Mouse (Mus musculus) liver, postnatal 0 days (tissue): ENCODE measurements around the gene Ddx19b. TPM values are rescaled to one million over a fixed set of nuclear protein-coding genes. Genes with fewer than 3 reads are reported as not detected.
A peak's percentile ranks its signal among the peaks of the same experiment; 100 is the strongest.

Experiments used
- ATAC-seq: fragments of 200-750 bp; cut with Nextera tagmentation; 2 replicates; pipeline ENCODE4 v1.8.0; 2017; ENCODE audit warnings: mild to moderate bottlenecking, moderate library complexity
- DNase-seq: peaks from one replicate; pipeline ENCODE4 v3.0.0-alpha.2; 2016
- H3K27ac ChIP-seq: fragments of 300-500 bp; sonication (generic); 2 replicates; pipeline ENCODE4 v1.5.1; 2014; ENCODE audit warnings: antibody characterized with exemption, moderate library complexity, mild to moderate bottlenecking, low read depth
- H3K27me3 ChIP-seq: fragments of 300-500 bp; sonication (generic); 2 replicates; pipeline ENCODE4 v1.6.1; 2014; ENCODE audit warnings: low read length, control low read depth, mixed read lengths; ENCODE audit not compliant: insufficient read depth
- H3K36me3 ChIP-seq: fragments of 300-500 bp; sonication (generic); replicated peaks from 2 replicates; pipeline ENCODE4 v1.6.1; 2014; ENCODE audit warnings: mild to moderate bottlenecking, control low read depth, low read length, moderate library complexity, mixed read lengths; ENCODE audit not compliant: insufficient read depth
- H3K4me1 ChIP-seq: fragments of 300-500 bp; sonication (generic); 2 replicates; pipeline ENCODE4 v1.6.1; 2014; ENCODE audit warnings: antibody characterized with exemption, mild to moderate bottlenecking, control low read depth; ENCODE audit not compliant: insufficient read depth
- H3K4me2 ChIP-seq: fragments of 300-500 bp; sonication (generic); 2 replicates; pipeline ENCODE4 v1.6.1; 2014; ENCODE audit warnings: low read depth, mild to moderate bottlenecking, low read length, moderate library complexity, mixed read lengths
- H3K4me3 ChIP-seq: fragments of 300-500 bp; sonication (generic); 2 replicates; pipeline ENCODE4 v1.5.1; 2014; ENCODE audit warnings: low read depth, low read length
- H3K9ac ChIP-seq: fragments of 300-500 bp; sonication (generic); replicated peaks from 2 replicates; pipeline ENCODE4 v1.6.1; 2014; ENCODE audit warnings: mild to moderate bottlenecking, moderate library complexity
- H3K9me3 ChIP-seq: fragments of 300-500 bp; sonication (generic); 2 replicates; pipeline ENCODE4 v1.6.1; 2016; ENCODE audit warnings: mild to moderate bottlenecking, control low read depth, low read length, mixed read lengths
- CTCF ChIP-seq: sonication (generic); IDR thresholded peaks from 2 replicates; pipeline ENCODE4 v1.5.1; 2016; ENCODE audit warnings: antibody characterized with exemption, low read depth
- EP300 ChIP-seq: IDR thresholded peaks from 2 replicates; pipeline ENCODE4 v1.6.1; 2016; ENCODE audit warnings: antibody characterized with exemption, low read depth, mild to moderate bottlenecking
- WGBS: fragments of 180-500 bp; shearing (Covaris S2); extraction: QIAGEN DNeasy Blood & Tissue Kit; methylation state at CpG from one replicate; pipeline ENCODE4 v1.1.7; 2014; ENCODE audit not compliant: insufficient replicate concordance; 5-methylcytosine and 5-hydroxymethylcytosine counted together
- polyA plus RNA-seq: library from polyadenylated mRNA; unstranded; fragments of >200 nt; fragmentation: Nextera tagmentation; extraction: Ambion mirVana; gene quantifications from 2 replicates; pipeline ENCODE4 v1.2.1, GENCODE M21; 2015

Ddx19b gene
- polyA plus RNA-seq, 1 experiment from 2014 or later, result 3.9 TPM

DNA sequence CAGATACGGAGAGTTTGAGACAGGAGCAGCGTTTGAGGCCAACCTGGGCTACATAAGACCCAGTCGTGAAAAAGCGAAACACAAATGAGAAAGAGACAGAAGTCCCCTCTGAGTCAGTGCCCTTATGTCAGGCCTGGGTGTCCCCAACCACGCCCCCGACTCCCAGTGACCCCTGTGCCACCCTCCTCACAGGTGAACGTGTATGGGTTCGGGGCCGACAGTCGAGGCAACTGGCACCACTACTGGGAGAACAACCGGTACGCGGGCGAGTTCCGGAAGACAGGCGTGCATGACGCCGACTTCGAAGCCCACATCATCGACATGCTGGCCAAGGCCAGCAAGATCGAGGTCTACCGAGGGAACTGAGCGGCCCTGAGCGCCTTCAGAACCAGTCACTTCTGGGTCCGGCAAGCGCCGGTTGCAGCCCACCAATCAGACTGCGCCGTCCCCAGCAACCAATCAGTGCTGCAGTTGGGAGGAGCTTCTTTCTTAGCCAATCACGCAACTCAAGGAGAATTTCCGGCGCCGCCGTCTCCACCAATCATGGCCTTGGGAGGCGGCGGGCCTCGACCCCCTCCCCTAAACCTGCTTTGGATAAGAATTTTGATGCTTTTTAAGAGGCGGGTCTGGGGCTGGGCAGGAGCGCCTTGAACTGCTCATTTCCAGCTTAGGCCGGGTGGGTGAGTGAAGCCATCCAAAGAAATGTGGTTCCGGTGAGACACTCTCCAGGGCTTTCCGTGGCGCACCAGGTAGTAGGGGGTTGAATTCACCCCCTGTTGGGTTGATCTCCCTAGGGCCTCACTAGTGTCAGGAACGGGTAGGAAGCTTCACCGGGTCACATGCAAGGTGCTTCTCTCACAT is 61.4 kb downstream of the Ddx19b start:
- TF ChIP-seq CTCF (no peak), EP300 (no peak)
- H3K9ac ChIP-seq, result peak overlapping the region; percentile 66
- ATAC-seq (peak; percentile 91), DNase-seq (peak; percentile 89)
- H3K4me1 ChIP-seq, result peaks cover 17% of the 10 kb centered on the region
- H3K9me3 ChIP-seq, result no peaks in the 10 kb centered on the region
- peak overlapping the region; percentile 50 for H3K27ac ChIP-seq
- H3K4me2 ChIP-seq, result peak overlapping the region; percentile 86
- 9% methylated on average over 45 of the region's 45 CpGs for WGBS
- peak overlapping the region; percentile 56 for H3K4me3 ChIP-seq
- peaks cover 25% of the 10 kb centered on the region; the same call in 1 of the 2 replicates for H3K36me3 ChIP-seq
- H3K27me3 ChIP-seq, result no peaks in the 10 kb centered on the region

GRCm38 (mm10) chr8:110967326-110967725 is 64.2 kb downstream of the Ddx19b start:
- H3K27ac ChIP-seq, result no peak overlapping the region
- peaks cover 28% of the 10 kb centered on the region for H3K36me3 ChIP-seq
- no peak overlapping the region for H3K4me3 ChIP-seq
- H3K4me2 ChIP-seq, result no peak overlapping the region
- WGBS, result 81% methylated on average over 9 of the region's 9 CpGs
- ATAC-seq, result no peak
- DNase-seq, result no peak
- TF ChIP-seq EP300, result no peak
- no peak for TF ChIP-seq CTCF
- no peaks in the 10 kb centered on the region for H3K27me3 ChIP-seq
- no peak overlapping the region for H3K9ac ChIP-seq
- no peaks in the 10 kb centered on the region for H3K9me3 ChIP-seq
- peaks cover 17% of the 10 kb centered on the region for H3K4me1 ChIP-seq

- peaks cover 32% of the 10 kb centered on the region for H3K36me3 ChIP-seq
- no peak for DNase-seq
Observed at GRCm38 (mm10) chr8:110966586-110966985, 65.0 kb downstream of the Ddx19b start.

DNA sequence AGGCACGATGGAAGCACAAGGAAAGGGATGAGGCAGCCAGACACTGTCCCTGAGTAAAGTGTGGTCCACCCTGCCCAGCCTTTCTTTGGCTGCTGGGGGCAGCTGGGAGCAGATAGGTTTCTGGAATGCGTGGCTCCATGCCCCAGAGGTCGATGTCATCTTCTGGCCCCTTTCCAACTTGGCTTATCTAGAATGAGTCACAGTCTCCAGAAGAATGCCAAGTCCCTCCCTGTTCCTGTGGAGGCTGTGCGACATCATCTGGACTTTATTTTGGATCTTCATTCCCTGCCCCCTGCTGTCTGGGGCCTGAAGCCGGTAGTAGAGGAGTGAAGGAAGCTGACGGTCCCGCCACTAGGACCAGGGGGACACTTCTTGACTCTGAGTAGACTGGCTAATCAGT is 66.0 kb downstream of the Ddx19b start:
- H3K27ac ChIP-seq, result no peak overlapping the region
- H3K4me3 ChIP-seq, result no peak overlapping the region
- no peaks in the 10 kb centered on the region for H3K9me3 ChIP-seq
- WGBS, result 41% methylated on average over 7 of the region's 7 CpGs
- DNase-seq (peak; percentile 76), ATAC-seq (peak; percentile 46)
- no peaks in the 10 kb centered on the region for H3K27me3 ChIP-seq
- TF ChIP-seq CTCF, result peak; percentile 42
- TF ChIP-seq EP300, result peak; percentile 55; the same call in 1 of the 2 replicates
- H3K36me3 ChIP-seq, result peaks cover 32% of the 10 kb centered on the region
- H3K9ac ChIP-seq, result no peak overlapping the region
- H3K4me1 ChIP-seq, result peaks cover 12% of the 10 kb centered on the region
- no peak overlapping the region for H3K4me2 ChIP-seq

More at GRCm38 (mm10) chr8:110966586-110966985, 65.0 kb downstream of the Ddx19b start:
- Histone ChIP-seq H3K9me3 (no peaks in the 10 kb centered on the region), H3K27me3 (no peaks in the 10 kb centered on the region), H3K9ac (no peak overlapping the region), H3K27ac (no peak overlapping the region), H3K4me3 (no peak overlapping the region), H3K4me2 (no peak overlapping the region), H3K4me1 (peaks cover 17% of the 10 kb centered on the region)
- WGBS, result 78% methylated on average over 8 of the region's 8 CpGs
- no peak for TF ChIP-seq EP300
- 0 out of 2 replicates have a peak, but pooled peaks have one; percentile 4 for TF ChIP-seq CTCF
- no peak for ATAC-seq

DNA sequence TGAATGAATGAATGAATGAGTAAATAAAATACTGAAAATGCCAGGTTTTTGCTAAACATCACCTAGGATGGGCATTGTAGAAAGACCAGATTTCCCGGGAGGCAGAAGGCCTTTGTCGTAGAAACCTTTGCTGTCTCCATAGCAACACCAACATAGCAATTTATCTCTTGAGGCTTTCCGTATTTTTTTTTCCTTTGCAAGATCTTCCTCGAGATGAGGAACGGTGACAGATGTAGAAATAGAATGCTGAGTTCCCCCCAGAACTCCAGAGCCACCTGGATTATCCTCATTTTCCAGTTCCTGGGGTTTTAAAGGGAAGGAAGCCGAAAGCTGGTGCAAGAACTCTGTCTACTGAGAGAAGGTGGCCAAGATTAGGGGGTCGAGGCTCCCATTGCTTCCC is 66.9 kb downstream of the Ddx19b start:
- WGBS, result 82% methylated on average over 7 of the region's 7 CpGs
- H3K27me3 ChIP-seq, result no peaks in the 10 kb centered on the region
- no peaks in the 10 kb centered on the region for H3K9me3 ChIP-seq
- H3K9ac ChIP-seq, result no peak overlapping the region
- DNase-seq (no peak), ATAC-seq (no peak)
- H3K4me1 ChIP-seq, result peaks cover 5% of the 10 kb centered on the region
- peaks cover 36% of the 10 kb centered on the region for H3K36me3 ChIP-seq
- TF ChIP-seq EP300 (no peak), CTCF (no peak)
- H3K4me2 ChIP-seq, result no peak overlapping the region
- no peak overlapping the region for H3K4me3 ChIP-seq
- H3K27ac ChIP-seq, result no peak overlapping the region

GRCm38 (mm10) chr8:110963051-110963450 is 68.5 kb downstream of the Ddx19b start:
- Histone ChIP-seq H3K9ac (no peak overlapping the region), H3K4me1 (peaks cover 4% of the 10 kb centered on the region; the same call in 1 of the 2 replicates), H3K9me3 (no peaks in the 10 kb centered on the region), H3K4me3 (no peak overlapping the region), H3K27ac (no peak overlapping the region), H3K36me3 (peaks cover 39% of the 10 kb centered on the region), H3K4me2 (no peak overlapping the region), H3K27me3 (no peaks in the 10 kb centered on the region)
- TF ChIP-seq EP300, result no peak
- TF ChIP-seq CTCF, result no peak
- 96% methylated on average over 2 of the region's 2 CpGs for WGBS
- DNase-seq (no peak), ATAC-seq (no peak)
